Mouse (Mus musculus) cerebellum, adult 9-11 months (tissue): ENCODE measurements around the gene Exoc1.

Source experiments
- DNase-seq: peaks from one replicate; pipeline ENCODE4 v3.0.0; 2022

Gene Exoc1

GRCm38 (mm10) chr5:76612867-76613499 lies 83.9 kb downstream of the Exoc1 start:
- no peak for DNase-seq

GRCm38 (mm10) chr5:76615276-76615675 lies 86.2 kb downstream of the Exoc1 start:
- DNase-seq: no peak

GRCm38 (mm10) chr5:76616196-76616747 lies 87.2 kb downstream of the Exoc1 start:
- no peak for DNase-seq

- DNase-seq: no peak
Measured at GRCm38 (mm10) chr5:76618750-76619149, 89.6 kb downstream of the Exoc1 start.
